Mouse (Mus musculus): ENCODE measurements around the gene Pla2g4d. TPM values are rescaled to one million over a fixed set of nuclear protein-coding genes. Genes with fewer than 3 reads are reported as not detected.

Pla2g4d gene
- polyA plus RNA-seq (2017; shearing (Covaris generic)) = not detected

- ATAC-seq = no peak
Measured at GRCm38 (mm10) chr2:120288995-120289394, at the start of gene Pla2g4d. Gene Pla2g4d, minus strand, starts transcription at chr2:120289197.

- ATAC-seq = no peak
Measured at GRCm38 (mm10) chr2:120337886-120338285, 48.9 kb upstream of the Pla2g4d start.

DNA sequence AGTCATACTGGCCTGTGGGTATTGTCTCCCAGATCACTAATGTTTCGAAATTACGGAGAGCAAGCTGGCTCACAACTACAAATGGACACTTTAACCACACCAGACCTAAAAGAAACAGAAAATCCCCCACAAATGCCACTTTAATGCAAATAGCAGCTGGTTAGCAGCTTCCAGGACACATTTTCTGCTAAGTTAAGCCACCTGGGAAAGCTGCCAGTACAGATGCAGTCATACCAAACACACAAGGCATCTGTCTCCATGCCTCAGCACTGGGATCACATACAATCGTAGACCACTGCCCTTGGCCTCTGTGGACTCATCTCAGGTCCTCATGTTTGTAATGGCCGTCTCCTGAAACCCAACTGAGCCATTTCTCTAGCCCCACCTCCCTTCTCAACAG lies 42.6 kb upstream of the Pla2g4d start:
- ATAC-seq = no peak

GRCm38 (mm10) chr2:120315077-120315476 lies 26.1 kb upstream of the Pla2g4d start:
- no peak for ATAC-seq

DNA sequence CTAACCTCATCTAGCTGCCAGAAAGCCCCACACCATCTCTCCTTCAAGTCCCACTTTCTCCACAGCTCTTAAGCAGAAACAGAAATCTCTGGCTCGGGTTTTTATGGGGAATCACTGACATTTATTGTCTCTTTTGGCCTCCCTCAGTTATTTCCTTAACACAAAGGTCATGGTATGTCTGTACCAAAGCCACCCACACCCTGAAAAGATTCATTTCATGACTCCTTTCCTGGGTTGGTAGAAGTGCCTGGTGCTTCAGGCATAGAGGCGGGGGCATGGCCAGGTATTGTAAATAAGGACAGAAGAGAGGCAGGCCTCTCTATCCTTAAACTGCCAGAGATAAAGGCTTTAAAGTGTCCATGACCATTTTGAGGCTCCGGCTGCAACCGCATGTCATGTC lies 25.5 kb upstream of the Pla2g4d start:
- no peak for ATAC-seq

- no peak for ATAC-seq
Measured at GRCm38 (mm10) chr2:120313976-120314375, 25.0 kb upstream of the Pla2g4d start, which contains the start of gene Pla2g4f. Gene Pla2g4f, minus strand, starts transcription at chr2:120314165.

- ATAC-seq = no peak
Measured at GRCm38 (mm10) chr2:120312276-120312825, 23.4 kb upstream of the Pla2g4d start.

DNA sequence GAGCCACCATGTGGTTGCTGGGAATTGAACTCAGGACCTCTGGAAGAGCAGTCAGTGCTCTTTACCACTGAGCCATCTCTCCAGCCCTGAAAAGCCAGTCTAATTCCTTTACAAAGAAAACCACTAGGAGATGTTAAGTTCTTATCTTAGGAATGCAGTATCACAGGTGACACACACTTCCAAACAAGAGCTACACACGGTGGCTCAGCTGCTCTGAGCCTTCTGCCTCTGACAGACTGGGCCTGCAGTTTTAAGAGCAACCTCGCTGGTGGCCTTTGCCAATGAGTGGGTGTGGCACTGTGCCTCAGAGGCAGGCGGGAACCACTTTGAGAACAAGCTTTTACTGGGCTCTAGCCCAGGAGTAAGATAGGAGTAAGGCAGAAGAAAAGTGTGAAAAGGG lies 15.1 kb upstream of the Pla2g4d start:
- no peak for ATAC-seq

DNA sequence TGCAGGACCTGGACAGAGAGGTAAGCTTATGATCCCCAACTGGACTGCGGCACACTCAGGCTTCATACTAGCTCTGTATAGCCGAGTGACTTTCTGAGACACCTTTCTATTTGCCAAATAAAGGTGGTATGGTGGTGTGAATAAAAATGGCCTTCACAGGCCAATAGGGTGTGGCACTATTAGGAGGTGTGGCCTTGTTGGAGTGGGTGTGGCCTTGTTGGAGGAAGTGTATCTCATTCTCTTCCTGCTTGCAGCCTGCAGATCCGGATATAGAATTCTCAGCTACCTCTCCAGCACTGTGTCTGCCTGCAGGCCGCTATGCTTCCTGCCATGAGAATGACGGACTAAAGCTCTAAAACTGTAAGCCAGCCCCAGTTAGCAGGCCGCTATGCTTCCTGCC lies 12.1 kb upstream of the Pla2g4d start:
- no peak for ATAC-seq

- no peak for ATAC-seq
Measured at GRCm38 (mm10) chr2:120299866-120300265, 10.9 kb upstream of the Pla2g4d start.

- no peak for ATAC-seq
Measured at GRCm38 (mm10) chr2:120296160-120296559, 7.2 kb upstream of the Pla2g4d start.

- ATAC-seq = no peak
Measured at GRCm38 (mm10) chr2:120291471-120292078, 2.6 kb upstream of the Pla2g4d start.

DNA sequence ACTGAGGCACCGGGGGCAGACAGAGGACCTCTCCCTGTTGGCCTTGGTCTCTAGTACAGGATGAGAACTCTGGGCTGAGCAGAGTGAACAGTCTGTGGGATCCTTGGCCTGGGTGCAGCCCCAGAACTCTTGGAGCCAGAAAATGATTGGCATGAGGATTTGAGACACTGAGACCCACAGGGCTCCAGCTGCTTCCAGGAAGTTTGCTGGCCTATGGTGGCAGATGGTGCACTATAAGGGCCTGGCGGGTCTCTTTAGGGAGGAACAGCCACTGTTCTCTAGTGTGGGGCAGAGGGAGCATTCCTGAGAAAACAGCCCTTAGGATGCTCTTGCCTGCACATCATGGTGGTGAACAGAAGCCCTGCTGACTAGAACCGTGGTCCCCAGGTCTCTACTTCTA lies 596 bp downstream of the Pla2g4d start:
- ATAC-seq = no peak

DNA sequence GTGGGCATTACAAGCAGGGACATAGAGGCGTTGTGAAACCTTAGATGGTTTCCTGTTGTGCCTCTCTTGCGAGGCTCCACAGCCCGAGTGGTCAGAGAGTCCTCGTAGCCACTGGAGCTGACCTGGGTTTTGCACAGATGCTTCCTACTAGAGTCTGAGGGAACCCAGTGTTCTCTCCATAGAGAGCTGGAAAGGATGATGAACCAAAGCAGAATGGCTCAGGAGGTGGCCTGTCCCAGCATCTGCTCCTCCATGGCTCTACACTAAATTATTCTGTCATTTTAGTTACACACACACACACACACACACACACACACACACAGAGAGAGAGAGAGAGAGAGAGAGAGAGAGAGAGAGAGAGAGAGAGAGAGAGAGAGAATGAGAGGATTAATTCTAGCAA lies 3.4 kb downstream of the Pla2g4d start:
- no peak for ATAC-seq

DNA sequence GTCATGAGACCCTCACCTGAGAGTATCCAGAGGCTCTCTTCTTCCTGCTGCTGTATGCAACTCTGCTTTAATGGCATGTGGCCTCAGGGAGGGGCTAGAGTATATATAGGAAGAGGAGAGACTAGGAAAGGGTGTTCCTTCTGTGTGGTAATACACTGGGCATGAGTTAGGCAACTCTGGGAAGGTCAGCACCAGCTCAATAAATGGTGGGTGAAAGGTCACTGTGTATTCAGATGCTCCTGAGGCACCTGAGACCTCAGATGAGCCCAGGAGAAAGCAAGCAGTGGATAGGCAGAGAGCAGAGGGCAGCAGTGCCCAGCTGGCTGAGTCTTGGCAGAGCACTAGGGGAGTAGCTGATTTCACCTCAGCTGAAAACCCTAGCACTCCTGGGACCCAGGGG lies 4.3 kb downstream of the Pla2g4d start:
- ATAC-seq = no peak

DNA sequence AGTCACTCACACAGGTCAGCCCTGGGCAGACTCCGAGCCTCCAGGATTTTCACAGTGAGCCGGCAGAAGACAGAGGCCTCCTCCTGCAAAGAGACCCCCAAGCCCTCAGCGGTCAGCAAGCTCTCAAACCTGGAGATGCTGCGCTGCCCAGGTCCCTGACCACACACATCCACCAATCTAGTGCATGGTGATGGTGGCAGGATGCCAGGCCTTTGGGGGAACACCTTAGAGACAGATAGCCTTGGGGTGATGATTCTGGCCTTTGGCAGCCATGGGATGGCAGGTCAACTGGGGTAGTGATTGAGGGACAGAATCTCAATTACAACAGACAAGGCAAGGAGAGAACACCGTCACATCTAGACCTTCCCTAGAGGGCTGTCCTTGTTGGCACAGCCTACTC lies 4.9 kb downstream of the Pla2g4d start:
- no peak for ATAC-seq

- no peak for ATAC-seq
Measured at GRCm38 (mm10) chr2:120283550-120283949, 5.4 kb downstream of the Pla2g4d start.

- no peak for ATAC-seq
Measured at GRCm38 (mm10) chr2:120281221-120281620, 7.8 kb downstream of the Pla2g4d start.

- no peak for ATAC-seq
Measured at GRCm38 (mm10) chr2:120279961-120280360, 9.0 kb downstream of the Pla2g4d start.

DNA sequence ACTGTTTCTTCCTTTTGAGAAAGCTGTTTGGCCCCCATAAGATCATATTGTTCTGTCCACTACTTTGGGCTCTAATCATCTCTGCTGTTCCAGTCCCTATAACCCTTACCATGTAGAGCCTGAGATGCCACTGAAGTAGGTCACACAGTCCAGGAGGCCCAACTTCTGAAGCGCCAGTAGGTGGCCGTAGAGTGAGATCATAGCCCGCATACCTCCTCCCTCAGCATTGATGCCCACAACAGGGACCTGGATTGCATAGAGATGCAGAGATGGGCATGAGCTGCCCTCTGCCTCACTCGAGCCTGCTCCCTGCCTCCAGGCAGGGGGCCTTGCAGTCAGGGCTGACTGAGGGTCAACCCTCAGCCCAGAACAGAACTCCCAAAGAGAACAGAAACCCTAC lies 12.0 kb downstream of the Pla2g4d start:
- ATAC-seq = no peak

GRCm38 (mm10) chr2:120268635-120269034 lies 20.4 kb downstream of the Pla2g4d start:
- ATAC-seq = no peak

GRCm38 (mm10) chr2:120265523-120265922 lies 23.5 kb downstream of the Pla2g4d start:
- no peak for ATAC-seq

- no peak for ATAC-seq
Measured at GRCm38 (mm10) chr2:120264858-120265257, 24.1 kb downstream of the Pla2g4d start.

- ATAC-seq = no peak
Measured at GRCm38 (mm10) chr2:120262876-120263275, 26.1 kb downstream of the Pla2g4d start.

DNA sequence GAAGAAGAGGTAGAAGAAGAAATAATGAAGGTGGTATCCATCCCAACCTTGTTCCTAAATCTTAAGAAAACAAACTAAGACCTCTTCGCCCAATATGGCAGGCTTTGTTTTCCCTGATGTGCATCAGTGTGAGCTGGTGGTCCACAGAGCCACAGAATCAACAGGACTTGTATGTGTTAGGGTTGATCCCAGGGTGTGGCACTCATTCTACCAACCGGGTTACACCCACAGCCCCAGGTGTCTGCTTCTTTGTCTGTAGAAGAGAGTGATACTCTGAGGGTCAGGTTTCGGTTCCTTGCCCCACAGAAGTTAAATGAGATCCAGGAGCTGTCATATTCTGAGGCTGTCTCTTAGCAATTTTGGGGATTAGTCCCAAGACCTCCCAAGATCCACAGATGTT lies 27.7 kb downstream of the Pla2g4d start:
- ATAC-seq = no peak
